Mouse (Mus musculus): Measurements from ENCODE around the gene 9130230L23Rik. TPM values are rescaled to one million over a fixed set of nuclear protein-coding genes. Genes with fewer than 3 reads are reported as not detected.
A peak's percentile ranks its signal among the peaks of the same experiment; 100 is the strongest.

Gene 9130230L23Rik
- polyA plus RNA-seq, 1 experiment from 2014 or later = not detected

GRCm38 (mm10) chr5:65949822-65950221 lies 54.3 kb downstream of the 9130230L23Rik start:
- H3K27ac ChIP-seq (ENCODE audit: low read length) = peak overlapping the region; percentile 16; the same call in 1 of the 2 replicates
- H3K9me3 ChIP-seq (ENCODE audit: control insufficient read depth, low read length) = no peaks in the 10 kb centered on the region
- ATAC-seq = no peak
- no peak overlapping the region for H3K9ac ChIP-seq (replicated peaks; ENCODE audit: low read depth, low read length)
- WGBS = 16% methylated on average over 3 of the region's 3 CpGs
- H3K36me3 ChIP-seq (ENCODE audit: control insufficient read depth, insufficient read depth) = no peaks in the 10 kb centered on the region
- H3K4me2 ChIP-seq (ENCODE audit: low read length) = no peak overlapping the region
- H3K4me3 ChIP-seq (replicated peaks; ENCODE audit: low read length) = no peak overlapping the region
- H3K4me1 ChIP-seq (replicated peaks; ENCODE audit: control insufficient read depth, insufficient read depth, low read length) = peaks cover 12% of the 10 kb centered on the region
- no peaks in the 10 kb centered on the region for H3K27me3 ChIP-seq (replicated peaks; ENCODE audit: control insufficient read depth, insufficient read depth, low read length)

GRCm38 (mm10) chr5:65941145-65941544 lies 62.9 kb downstream of the 9130230L23Rik start:
- no peak for ATAC-seq
- WGBS = 81% methylated on average over 4 of the region's 4 CpGs

GRCm38 (mm10) chr5:65937998-65938715 lies 65.9 kb downstream of the 9130230L23Rik start:
- Histone ChIP-seq H3K27me3 (replicated peaks; ENCODE audit: control insufficient read depth, insufficient read depth, low read length) (no peaks in the 10 kb centered on the region), H3K27ac (ENCODE audit: low read length) (no peak overlapping the region), H3K9me3 (ENCODE audit: control insufficient read depth, low read length) (no peaks in the 10 kb centered on the region), H3K36me3 (ENCODE audit: control insufficient read depth, insufficient read depth) (no peaks in the 10 kb centered on the region), H3K4me2 (ENCODE audit: low read length) (no peak overlapping the region), H3K4me1 (replicated peaks; ENCODE audit: control insufficient read depth, insufficient read depth, low read length) (no peaks in the 10 kb centered on the region), H3K4me3 (replicated peaks; ENCODE audit: low read length) (no peak overlapping the region), H3K9ac (replicated peaks; ENCODE audit: low read depth, low read length) (no peak overlapping the region)
- WGBS = 57% methylated on average over 9 of the region's 9 CpGs
- peak; percentile 85 for ATAC-seq

More at GRCm38 (mm10) chr5:65941145-65941544, 62.9 kb downstream of the 9130230L23Rik start:
- Histone ChIP-seq H3K9me3 (ENCODE audit: control insufficient read depth, low read length) (no peaks in the 10 kb centered on the region), H3K36me3 (ENCODE audit: control insufficient read depth, insufficient read depth) (no peaks in the 10 kb centered on the region), H3K4me1 (replicated peaks; ENCODE audit: control insufficient read depth, insufficient read depth, low read length) (no peaks in the 10 kb centered on the region), H3K27me3 (replicated peaks; ENCODE audit: control insufficient read depth, insufficient read depth, low read length) (no peaks in the 10 kb centered on the region), H3K9ac (replicated peaks; ENCODE audit: low read depth, low read length) (no peak overlapping the region), H3K4me3 (replicated peaks; ENCODE audit: low read length) (no peak overlapping the region), H3K4me2 (ENCODE audit: low read length) (no peak overlapping the region), H3K27ac (ENCODE audit: low read length) (no peak overlapping the region)

- Histone ChIP-seq H3K4me1 (replicated peaks; ENCODE audit: control insufficient read depth, insufficient read depth, low read length) (no peaks in the 10 kb centered on the region), H3K36me3 (ENCODE audit: control insufficient read depth, insufficient read depth) (no peaks in the 10 kb centered on the region), H3K27me3 (replicated peaks; ENCODE audit: control insufficient read depth, insufficient read depth, low read length) (no peaks in the 10 kb centered on the region), H3K9ac (replicated peaks; ENCODE audit: low read depth, low read length) (no peak overlapping the region), H3K27ac (ENCODE audit: low read length) (no peak overlapping the region), H3K9me3 (ENCODE audit: control insufficient read depth, low read length) (no peaks in the 10 kb centered on the region), H3K4me2 (ENCODE audit: low read length) (no peak overlapping the region), H3K4me3 (replicated peaks; ENCODE audit: low read length) (no peak overlapping the region)
- no peak for ATAC-seq
- 79% methylated on average over 11 of the region's 11 CpGs for WGBS
Measured at GRCm38 (mm10) chr5:65937011-65937726, 66.9 kb downstream of the 9130230L23Rik start.

- no peak for ATAC-seq
- no peak within 1 kb of the TSS for H3K4me2 ChIP-seq (ENCODE audit: low read length)
- H3K4me3 ChIP-seq (replicated peaks; ENCODE audit: low read length) = no peak within 1 kb of the TSS
- 88% methylated on average over 5 of the region's 5 CpGs for WGBS
- no peaks in the 10 kb centered on the region for H3K27me3 ChIP-seq (replicated peaks; ENCODE audit: control insufficient read depth, insufficient read depth, low read length)
- no peaks in the 10 kb centered on the region for H3K4me1 ChIP-seq (replicated peaks; ENCODE audit: control insufficient read depth, insufficient read depth, low read length)
- H3K36me3 ChIP-seq (ENCODE audit: control insufficient read depth, insufficient read depth) = no peaks in the 10 kb centered on the region
- H3K9me3 ChIP-seq (ENCODE audit: control insufficient read depth, low read length) = no peaks in the 10 kb centered on the region
- H3K9ac ChIP-seq (replicated peaks; ENCODE audit: low read depth, low read length) = no peak within 1 kb of the TSS
- no peak within 1 kb of the TSS for H3K27ac ChIP-seq (ENCODE audit: low read length)
Measured at GRCm38 (mm10) chr5:65934783-65935182, 69.3 kb downstream of the 9130230L23Rik start, which contains the start of gene Chrna9. Chrna9 (plus strand) TSS chr5:65934921.

- 95% methylated on average over 2 of the region's 2 CpGs for WGBS
Measured at GRCm38 (mm10) chr5:65933764-65934163, 70.3 kb downstream of the 9130230L23Rik start.

GRCm38 (mm10) chr5:65933258-65933657 lies 70.8 kb downstream of the 9130230L23Rik start:
- Histone ChIP-seq H3K27ac (ENCODE audit: low read length) (no peak overlapping the region), H3K4me1 (replicated peaks; ENCODE audit: control insufficient read depth, insufficient read depth, low read length) (no peaks in the 10 kb centered on the region), H3K36me3 (ENCODE audit: control insufficient read depth, insufficient read depth) (no peaks in the 10 kb centered on the region), H3K4me2 (ENCODE audit: low read length) (no peak overlapping the region), H3K4me3 (replicated peaks; ENCODE audit: low read length) (no peak overlapping the region), H3K9ac (replicated peaks; ENCODE audit: low read depth, low read length) (no peak overlapping the region), H3K9me3 (ENCODE audit: control insufficient read depth, low read length) (no peaks in the 10 kb centered on the region), H3K27me3 (replicated peaks; ENCODE audit: control insufficient read depth, insufficient read depth, low read length) (no peaks in the 10 kb centered on the region)
- WGBS = 87% methylated on average over 4 of the region's 4 CpGs
- ATAC-seq = no peak

More at GRCm38 (mm10) chr5:65933764-65934163, 70.3 kb downstream of the 9130230L23Rik start:
- no peak for ATAC-seq
- H3K9me3 ChIP-seq (ENCODE audit: control insufficient read depth, low read length) = no peaks in the 10 kb centered on the region
- H3K4me3 ChIP-seq (replicated peaks; ENCODE audit: low read length) = no peak overlapping the region
- no peaks in the 10 kb centered on the region for H3K27me3 ChIP-seq (replicated peaks; ENCODE audit: control insufficient read depth, insufficient read depth, low read length)
- no peak overlapping the region for H3K9ac ChIP-seq (replicated peaks; ENCODE audit: low read depth, low read length)
- no peak overlapping the region for H3K4me2 ChIP-seq (ENCODE audit: low read length)
- no peak overlapping the region for H3K27ac ChIP-seq (ENCODE audit: low read length)
- no peaks in the 10 kb centered on the region for H3K36me3 ChIP-seq (ENCODE audit: control insufficient read depth, insufficient read depth)
- H3K4me1 ChIP-seq (replicated peaks; ENCODE audit: control insufficient read depth, insufficient read depth, low read length) = no peaks in the 10 kb centered on the region

- no peak overlapping the region for H3K4me3 ChIP-seq (replicated peaks; ENCODE audit: low read length)
- H3K4me1 ChIP-seq (replicated peaks; ENCODE audit: control insufficient read depth, insufficient read depth, low read length) = no peaks in the 10 kb centered on the region
- no peak overlapping the region for H3K9ac ChIP-seq (replicated peaks; ENCODE audit: low read depth, low read length)
- no peak overlapping the region for H3K27ac ChIP-seq (ENCODE audit: low read length)
- no peak for ATAC-seq
- no peaks in the 10 kb centered on the region for H3K27me3 ChIP-seq (replicated peaks; ENCODE audit: control insufficient read depth, insufficient read depth, low read length)
- 71% methylated on average over 4 of the region's 4 CpGs for WGBS
- H3K9me3 ChIP-seq (ENCODE audit: control insufficient read depth, low read length) = no peaks in the 10 kb centered on the region
- H3K4me2 ChIP-seq (ENCODE audit: low read length) = no peak overlapping the region
- H3K36me3 ChIP-seq (ENCODE audit: control insufficient read depth, insufficient read depth) = no peaks in the 10 kb centered on the region
Measured at GRCm38 (mm10) chr5:65930171-65930570, 73.9 kb downstream of the 9130230L23Rik start.
